Mouse (Mus musculus): ENCODE results near the gene Chit1.

The Chit1 gene

GRCm38 (mm10) chr1:134079477-134080163 is 31.4 kb upstream of the Chit1 start:
- peak; percentile 27 to 36 for DNase-seq (ENCODE audit: low spot score in 2 of 2)

GRCm38 (mm10) chr1:134080406-134080805 is 30.6 kb upstream of the Chit1 start:
- no peak for DNase-seq (ENCODE audit: low spot score in 2 of 2)

- DNase-seq (ENCODE audit: low spot score in 2 of 2), result no peak
These were observed 30.1 kb upstream of the Chit1 start for GRCm38 (mm10) chr1:134080881-134081450.

- peak in 1 of 2 experiments; percentile 53 for DNase-seq (ENCODE audit: low spot score in 2 of 2)
These were observed 28.0 kb upstream of the Chit1 start for GRCm38 (mm10) chr1:134082987-134083516.

- no peak for DNase-seq (ENCODE audit: low spot score in 2 of 2)
These were observed 27.4 kb upstream of the Chit1 start for GRCm38 (mm10) chr1:134083676-134084075.

GRCm38 (mm10) chr1:134084128-134084527 is 26.9 kb upstream of the Chit1 start:
- no peak for DNase-seq (ENCODE audit: low spot score in 2 of 2)

- no peak for DNase-seq (ENCODE audit: low spot score in 2 of 2)
These were observed 25.0 kb upstream of the Chit1 start for GRCm38 (mm10) chr1:134086017-134086416.

GRCm38 (mm10) chr1:134086811-134087398 is 24.1 kb upstream of the Chit1 start:
- DNase-seq (ENCODE audit: low spot score in 2 of 2), result no peak

- DNase-seq (ENCODE audit: low spot score in 2 of 2), result no peak
These were observed 22.0 kb upstream of the Chit1 start for GRCm38 (mm10) chr1:134089074-134089473.

GRCm38 (mm10) chr1:134091851-134092250 is 19.2 kb upstream of the Chit1 start:
- DNase-seq (ENCODE audit: low spot score in 2 of 2), result no peak

GRCm38 (mm10) chr1:134092368-134092767 is 18.7 kb upstream of the Chit1 start:
- no peak for DNase-seq (ENCODE audit: low spot score in 2 of 2)

- peak; percentile 94 to 95 for DNase-seq (ENCODE audit: low spot score in 2 of 2)
These were observed 17.9 kb upstream of the Chit1 start for GRCm38 (mm10) chr1:134092852-134093770.

- DNase-seq (ENCODE audit: low spot score in 2 of 2), result peak; percentile 85
These were observed 17.1 kb upstream of the Chit1 start for GRCm38 (mm10) chr1:134093771-134094526.

- peak in 1 of 2 experiments; percentile 50 for DNase-seq (ENCODE audit: low spot score in 2 of 2)
These were observed 15.9 kb upstream of the Chit1 start for GRCm38 (mm10) chr1:134095033-134095612.

- no peak for DNase-seq (ENCODE audit: low spot score in 2 of 2)
These were observed 15.3 kb upstream of the Chit1 start for GRCm38 (mm10) chr1:134095721-134096120.

- DNase-seq (ENCODE audit: low spot score in 2 of 2), result no peak
These were observed 14.6 kb upstream of the Chit1 start for GRCm38 (mm10) chr1:134096264-134096934.

GRCm38 (mm10) chr1:134097080-134097855 is 13.8 kb upstream of the Chit1 start:
- no peak for DNase-seq (ENCODE audit: low spot score in 2 of 2)

- DNase-seq (ENCODE audit: low spot score in 2 of 2), result no peak
These were observed 12.9 kb upstream of the Chit1 start for GRCm38 (mm10) chr1:134097956-134098725.
